Mouse (Mus musculus) WW6 (cell line): ENCODE data around the gene Cdc42.

ENCODE experiments used
- DNase-seq: peaks from one replicate; pipeline ENCODE4 v3.0.0-alpha.2; 2013; ENCODE audit warnings: low read depth, low spot score

Cdc42 gene

GRCm38 (mm10) chr4:137371596-137372523, 14.3 kb upstream of the Cdc42 start:
- DNase-seq, result no peak

- no peak for DNase-seq
Measured at GRCm38 (mm10) chr4:137369954-137370750, 12.6 kb upstream of the Cdc42 start.

GRCm38 (mm10) chr4:137368198-137368597, 10.7 kb upstream of the Cdc42 start:
- DNase-seq, result no peak

- no peak for DNase-seq
Measured at GRCm38 (mm10) chr4:137367275-137368088, 10.0 kb upstream of the Cdc42 start.

- no peak for DNase-seq
Measured at GRCm38 (mm10) chr4:137366097-137366496, 8.6 kb upstream of the Cdc42 start.

GRCm38 (mm10) chr4:137365356-137366062, 8.0 kb upstream of the Cdc42 start:
- DNase-seq, result no peak

- DNase-seq, result no peak
Measured at GRCm38 (mm10) chr4:137364826-137365225, 7.3 kb upstream of the Cdc42 start.

GRCm38 (mm10) chr4:137360996-137361395, 3.5 kb upstream of the Cdc42 start:
- DNase-seq, result no peak

GRCm38 (mm10) chr4:137358291-137359002, 927 bp upstream of the Cdc42 start:
- no peak for DNase-seq

GRCm38 (mm10) chr4:137356674-137357510, 628 bp downstream of the Cdc42 start:
- no peak for DNase-seq

- no peak for DNase-seq
Measured at GRCm38 (mm10) chr4:137350627-137351026, 6.9 kb downstream of the Cdc42 start.

- DNase-seq, result no peak
Measured at GRCm38 (mm10) chr4:137345790-137346189, 11.7 kb downstream of the Cdc42 start.

- DNase-seq, result no peak
Measured at GRCm38 (mm10) chr4:137345112-137345511, 12.4 kb downstream of the Cdc42 start.

GRCm38 (mm10) chr4:137342816-137343215, 14.7 kb downstream of the Cdc42 start:
- no peak for DNase-seq

GRCm38 (mm10) chr4:137339415-137339814, 18.1 kb downstream of the Cdc42 start:
- DNase-seq, result no peak

- no peak for DNase-seq
Measured at GRCm38 (mm10) chr4:137336468-137336867, 21.1 kb downstream of the Cdc42 start.

- no peak for DNase-seq
Measured at GRCm38 (mm10) chr4:137332051-137332450, 25.5 kb downstream of the Cdc42 start.

GRCm38 (mm10) chr4:137326494-137326893, 31.0 kb downstream of the Cdc42 start:
- DNase-seq, result no peak

GRCm38 (mm10) chr4:137324926-137325325, 32.6 kb downstream of the Cdc42 start:
- DNase-seq, result no peak
